Mouse (Mus musculus) thymus, adult 2 months (tissue): ENCODE measurements around the gene Zfp36l2. TPM values are rescaled to one million over a fixed set of nuclear protein-coding genes. Genes with fewer than 3 reads are reported as not detected.

Source experiments
- DNase-seq: peaks from one replicate; pipeline ENCODE4 v3.0.0; 2021
- H3K27ac ChIP-seq: fragments of 200-500 bp; 2 replicates; pipeline ENCODE4 v1.5.1; 2012; ENCODE audit warnings: low read length, control low read depth; ENCODE audit not compliant: control insufficient read depth, insufficient read depth
- H3K27me3 ChIP-seq: fragments of 200-500 bp; 2 replicates; pipeline ENCODE4 v1.6.1; 2012; ENCODE audit warnings: mild to moderate bottlenecking, low read length, moderate library complexity, mixed read lengths; ENCODE audit not compliant: control insufficient read depth, insufficient read depth
- H3K36me3 ChIP-seq: fragments of 200-500 bp; 2 replicates; pipeline ENCODE4 v1.6.1; 2012; ENCODE audit warnings: mild to moderate bottlenecking, low read length, moderate library complexity; ENCODE audit not compliant: control insufficient read depth, insufficient read depth
- H3K4me1 ChIP-seq: fragments of 200-500 bp; replicated peaks from 2 replicates; pipeline ENCODE4 v1.6.1; 2012; ENCODE audit warnings: low read length; ENCODE audit not compliant: control insufficient read depth, insufficient read depth
- H3K4me3 ChIP-seq: fragments of 200-500 bp; 2 replicates; pipeline ENCODE4 v1.5.1; 2012; ENCODE audit warnings: mild to moderate bottlenecking, low read length, control low read depth, moderate library complexity; ENCODE audit not compliant: control insufficient read depth, insufficient read depth
- CTCF ChIP-seq: fragments of 200-500 bp; IDR thresholded peaks from 2 replicates; pipeline ENCODE4 v1.5.1; 2012; ENCODE audit warnings: mild to moderate bottlenecking, control low read depth, low read length, moderate library complexity, borderline replicate concordance; ENCODE audit not compliant: control insufficient read depth, poor library complexity, insufficient read depth; ENCODE audit errors: extremely low read depth
- POLR2A ChIP-seq: fragments of 200-500 bp; IDR thresholded peaks from 2 replicates; pipeline ENCODE4 v1.6.1; 2012; ENCODE audit warnings: mild to moderate bottlenecking, low read length, control low read depth, moderate library complexity; ENCODE audit not compliant: control insufficient read depth, poor library complexity, insufficient read depth; ENCODE audit errors: extremely low read depth
- WGBS: fragments of 180-500 bp; shearing (Covaris S2); methylation state at CpG from one replicate; pipeline ENCODE4 v1.1.7; 2018; 5-methylcytosine and 5-hydroxymethylcytosine counted together
- polyA plus RNA-seq: library from polyadenylated mRNA; depleted of rRNA; stranded (reverse); fragments of >200 nt; gene quantifications from 2 replicates; pipeline ENCODE4 v1.2.3, GENCODE M21; 2012

Zfp36l2 gene
- polyA plus RNA-seq, 1 experiment: 182 TPM

DNA sequence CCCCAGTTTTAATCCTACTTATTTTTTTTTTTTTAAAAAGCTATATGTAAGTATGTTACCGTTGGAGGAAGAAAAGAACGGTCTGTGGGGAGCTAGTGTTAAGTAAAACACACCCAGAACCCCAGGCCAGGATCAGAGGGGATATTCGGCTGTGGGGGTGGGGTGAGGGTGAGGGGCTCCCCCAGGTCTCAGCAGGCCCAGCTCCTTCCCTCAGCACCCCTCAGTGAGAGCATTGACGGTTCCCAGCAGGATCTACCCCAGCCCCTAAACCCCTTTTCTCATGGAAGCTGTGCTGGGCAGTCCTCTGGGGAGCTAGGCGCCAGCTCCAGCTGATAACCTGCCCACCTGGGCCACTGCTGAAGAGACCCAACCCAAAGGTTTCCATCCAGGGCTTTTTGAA lies 38.2 kb downstream of the Zfp36l2 start:
- no peaks in the 10 kb centered on the region for H3K36me3 ChIP-seq
- whole genome bisulfite sequencing: 73% methylated on average over 5 of the region's 5 CpGs
- TF ChIP-seq CTCF (no peak), POLR2A (no peak)
- H3K4me3 ChIP-seq: no peak overlapping the region
- no peak overlapping the region for H3K27ac ChIP-seq
- peaks cover 53% of the 10 kb centered on the region for H3K4me1 ChIP-seq
- H3K27me3 ChIP-seq: no peaks in the 10 kb centered on the region
- DNase-seq: no peak

- peaks cover 54% of the 10 kb centered on the region for H3K4me1 ChIP-seq
- H3K27ac ChIP-seq: no peak overlapping the region
- TF ChIP-seq POLR2A: no peak
- TF ChIP-seq CTCF: no peak
- no peak overlapping the region for H3K4me3 ChIP-seq
- 60% methylated on average over 11 of the region's 11 CpGs for WGBS
- peak; percentile 6 for DNase-seq
- no peaks in the 10 kb centered on the region for H3K36me3 ChIP-seq
- no peaks in the 10 kb centered on the region for H3K27me3 ChIP-seq
These were observed 39.0 kb downstream of the Zfp36l2 start for GRCm38 (mm10) chr17:84148499-84149484.

- H3K4me3 ChIP-seq: no peak overlapping the region
- H3K4me1 ChIP-seq: peaks cover 66% of the 10 kb centered on the region
- H3K27me3 ChIP-seq: no peaks in the 10 kb centered on the region
- TF ChIP-seq POLR2A (no peak), CTCF (no peak)
- DNase-seq: no peak
- H3K27ac ChIP-seq: peak overlapping the region; percentile 12; the same call in 1 of the 2 replicates
- no peaks in the 10 kb centered on the region for H3K36me3 ChIP-seq
- WGBS: 55% methylated on average over 11 of the region's 11 CpGs
These were observed 40.3 kb downstream of the Zfp36l2 start for GRCm38 (mm10) chr17:84147183-84148108.

- no peak for DNase-seq
- no peak overlapping the region for H3K4me3 ChIP-seq
- no peaks in the 10 kb centered on the region for H3K27me3 ChIP-seq
- H3K27ac ChIP-seq: peak overlapping the region; percentile 81
- no peak for TF ChIP-seq POLR2A
- no peak for TF ChIP-seq CTCF
- H3K4me1 ChIP-seq: peaks cover 67% of the 10 kb centered on the region
- WGBS: 51% methylated on average over 7 of the region's 7 CpGs
- no peaks in the 10 kb centered on the region for H3K36me3 ChIP-seq
These were observed 41.1 kb downstream of the Zfp36l2 start for GRCm38 (mm10) chr17:84146458-84147182.

DNA sequence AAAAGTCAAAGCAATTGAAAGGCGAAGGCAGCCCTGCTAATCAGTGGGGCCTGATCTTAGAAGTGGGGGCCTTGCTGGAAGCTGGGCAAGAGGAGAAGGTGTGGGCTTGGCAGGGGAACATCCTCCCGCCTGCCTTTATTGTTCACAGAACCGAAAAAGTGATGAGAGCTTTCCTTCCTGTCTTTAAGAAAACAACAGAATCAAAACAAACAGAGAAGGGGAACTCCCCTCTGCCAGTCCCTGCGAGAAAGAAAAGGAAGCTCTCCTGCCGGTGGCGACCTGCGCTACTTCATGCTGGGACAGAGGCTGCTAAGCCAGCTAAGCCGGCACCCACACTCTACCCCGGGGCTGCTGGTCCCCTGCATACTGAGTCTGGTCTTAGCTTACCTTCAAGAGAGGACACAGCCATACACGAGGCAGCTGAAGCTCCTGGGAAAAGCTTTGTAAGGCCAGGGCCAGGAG lies 41.9 kb downstream of the Zfp36l2 start:
- Histone ChIP-seq H3K4me3 (no peak overlapping the region), H3K4me1 (peaks cover 72% of the 10 kb centered on the region), H3K27me3 (no peaks in the 10 kb centered on the region), H3K36me3 (no peaks in the 10 kb centered on the region), H3K27ac (peak overlapping the region; percentile 81)
- peak; percentile 70 for DNase-seq
- WGBS: 2% methylated on average over 10 of the region's 10 CpGs
- TF ChIP-seq CTCF: no peak
- 0 out of 2 replicates have a peak, but pooled peaks have one; percentile 36 for TF ChIP-seq POLR2A
